Mouse (Mus musculus) cerebellum, adult 8-10 months (tissue): Measurements from ENCODE around the gene C130050O18Rik.

Experiments
- DNase-seq: peaks from one replicate; pipeline ENCODE4 v3.0.0; 2022

Gene C130050O18Rik

GRCm38 (mm10) chr5:139404801-139405401 lies at the start of gene C130050O18Rik:
C130050O18Rik (plus strand) TSS chr5:139405280.
- no peak for DNase-seq

- DNase-seq, result no peak
Observed at GRCm38 (mm10) chr5:139358653-139359052, 46.4 kb upstream of the C130050O18Rik start.

- DNase-seq, result no peak
Observed at GRCm38 (mm10) chr5:139359244-139359643, 45.8 kb upstream of the C130050O18Rik start.

GRCm38 (mm10) chr5:139363858-139364257 lies 41.2 kb upstream of the C130050O18Rik start:
- DNase-seq, result no peak

GRCm38 (mm10) chr5:139364260-139364910 lies 40.7 kb upstream of the C130050O18Rik start:
- DNase-seq, result peak; percentile 93

GRCm38 (mm10) chr5:139364911-139365571 lies 40.0 kb upstream of the C130050O18Rik start:
- no peak for DNase-seq

- DNase-seq, result no peak
Observed at GRCm38 (mm10) chr5:139365827-139366226, 39.3 kb upstream of the C130050O18Rik start.

GRCm38 (mm10) chr5:139366484-139366883 lies 38.6 kb upstream of the C130050O18Rik start:
- no peak for DNase-seq

GRCm38 (mm10) chr5:139367884-139368458 lies 37.1 kb upstream of the C130050O18Rik start:
- no peak for DNase-seq

GRCm38 (mm10) chr5:139368638-139369320 lies 36.3 kb upstream of the C130050O18Rik start:
- DNase-seq, result no peak

GRCm38 (mm10) chr5:139370336-139370735 lies 34.7 kb upstream of the C130050O18Rik start:
- DNase-seq, result no peak

GRCm38 (mm10) chr5:139371118-139371517 lies 34.0 kb upstream of the C130050O18Rik start:
- DNase-seq, result no peak

- peak; percentile 82 for DNase-seq
Observed at GRCm38 (mm10) chr5:139371631-139372401, 33.3 kb upstream of the C130050O18Rik start.

GRCm38 (mm10) chr5:139373126-139373525 lies 32.0 kb upstream of the C130050O18Rik start:
- no peak for DNase-seq

- no peak for DNase-seq
Observed at GRCm38 (mm10) chr5:139373889-139374444, 31.1 kb upstream of the C130050O18Rik start.

GRCm38 (mm10) chr5:139374841-139375240 lies 30.2 kb upstream of the C130050O18Rik start:
- DNase-seq, result no peak

GRCm38 (mm10) chr5:139377468-139378270 lies 27.4 kb upstream of the C130050O18Rik start, which contains the start of gene Gpr146:
Gpr146 (plus strand) TSS chr5:139377697.
- no peak for DNase-seq

GRCm38 (mm10) chr5:139378271-139378556 lies 26.9 kb upstream of the C130050O18Rik start:
- no peak for DNase-seq

GRCm38 (mm10) chr5:139378986-139379629 lies 26.0 kb upstream of the C130050O18Rik start:
- no peak for DNase-seq

GRCm38 (mm10) chr5:139379771-139380384 lies 25.2 kb upstream of the C130050O18Rik start:
- DNase-seq, result no peak
